ENCODE assay signal across 10 mouse cellular contexts in the genomic region with DNA sequence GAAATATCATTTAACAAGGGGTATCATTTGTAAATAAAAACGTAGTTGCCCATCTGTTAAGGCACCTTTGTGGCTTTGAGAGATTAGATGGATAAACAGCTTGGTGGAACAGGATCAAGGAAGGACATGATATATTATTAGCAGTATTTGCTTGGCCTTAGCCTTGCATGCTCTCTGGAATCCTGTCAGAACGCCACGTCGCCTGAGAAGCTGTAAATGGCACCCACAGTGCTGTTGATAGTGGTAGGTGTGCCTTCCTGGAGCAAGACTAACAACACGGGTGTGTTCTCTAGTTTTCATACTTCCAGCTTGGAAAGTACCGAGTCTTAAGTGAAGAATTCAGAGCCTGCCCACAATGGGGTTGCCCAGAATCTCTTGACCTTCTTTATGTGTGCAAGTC. TPM values are rescaled to one million over a fixed set of nuclear protein-coding genes. Genes with fewer than 3 reads are reported as not detected.
A peak's percentile ranks its signal among the peaks of the same experiment; 100 is the strongest.
DNase-seq lines count a peak whose midpoint lies in the region; ATAC-seq and TF ChIP-seq lines count a peak whose summit lies in the region.
"Had no signal": no experiment of that assay in that cellular context is flagged by ENCODE, and none has a peak within 500 bp of the region (broad histone marks: within the 10 kb centered on the region; RNA-seq: fewer than 3 reads in every experiment).

No protein-coding gene starts in this region.

- no peaks in the 10 kb centered on the region for H3K9me3 ChIP-seq in megakaryocyte, embryonic 14.5 days
- no peaks in the 10 kb centered on the region for H3K9me3 ChIP-seq in heart, postnatal 0 days (replicated peaks; ENCODE audit: control insufficient read depth, low read length)
- H3K9me3 ChIP-seq in stomach, embryonic 14.5 days (ENCODE audit: control insufficient read depth, low read depth, low read length): no peaks in the 10 kb centered on the region
- H3K9me3 ChIP-seq: neural tube, embryonic 12.5 days had no signal

- peaks cover 21% of the 10 kb centered on the region for H3K4me1 ChIP-seq in megakaryocyte, embryonic 14.5 days
- H3K4me1 ChIP-seq in heart, postnatal 0 days (ENCODE audit: control insufficient read depth, insufficient read depth): peaks cover 16% of the 10 kb centered on the region
- peaks cover 11% of the 10 kb centered on the region; the same call in 1 of the 2 replicates for H3K4me1 ChIP-seq in stomach, embryonic 14.5 days (ENCODE audit: control insufficient read depth, insufficient read depth, low read length)

- H3K27ac ChIP-seq in heart, postnatal 0 days (ENCODE audit: low read depth): peak overlapping the region; percentile 95
- H3K27ac ChIP-seq in stomach, embryonic 14.5 days (ENCODE audit: low read length): no peak overlapping the region

- TF ChIP-seq EP300 in heart, postnatal 0 days (IDR thresholded peaks at IDR 0.05; ENCODE audit: low read depth): no peak

- H3K9ac ChIP-seq in heart, postnatal 0 days (replicated peaks; ENCODE audit: low read depth, low read length): peak overlapping the region; percentile 64; the same call in 1 of the 2 replicates
- no peak overlapping the region for H3K9ac ChIP-seq in stomach, embryonic 14.5 days (replicated peaks; ENCODE audit: low read depth, low read length)

- no peak for ATAC-seq in megakaryocyte, adult 5-6 weeks (ENCODE audit: poor library complexity, severe bottlenecking)
- no peak for ATAC-seq in heart, postnatal 0 days (ENCODE audit: insufficient read depth, low read depth)
- no peak for ATAC-seq in stomach, embryonic 14.5 days (ENCODE audit: insufficient number of reproducible peaks, insufficient read depth, low FRiP score, low read depth)
- ATAC-seq in activated CD4-positive, CD25-positive, alpha-beta regulatory T cell, adult 4 months: no peak

- H3K27me3 ChIP-seq in megakaryocyte, embryonic 14.5 days (replicated peaks): no peaks in the 10 kb centered on the region
- H3K27me3 ChIP-seq in heart, postnatal 0 days (ENCODE audit: control insufficient read depth, insufficient read depth, low read length): no peaks in the 10 kb centered on the region
- H3K27me3 ChIP-seq in stomach, embryonic 14.5 days (ENCODE audit: control insufficient read depth, insufficient read depth, low read length): no peaks in the 10 kb centered on the region
- H3K27me3 ChIP-seq: neural tube, embryonic 12.5 days had no signal

- H3K4me3 ChIP-seq in megakaryocyte, embryonic 14.5 days (replicated peaks): peak overlapping the region; percentile 50
- peak overlapping the region; percentile 92; the same call in 1 of the 2 replicates for H3K4me3 ChIP-seq in heart, postnatal 0 days (ENCODE audit: low read depth, low read length)
- no peak overlapping the region for H3K4me3 ChIP-seq in stomach, embryonic 14.5 days (ENCODE audit: low read depth, low read length)

- peak overlapping the region; percentile 63 for H3K4me2 ChIP-seq in heart, postnatal 0 days (ENCODE audit: low read depth, low read length)
- H3K4me2 ChIP-seq in stomach, embryonic 14.5 days (replicated peaks; ENCODE audit: low read depth, low read length): peak overlapping the region; percentile 66; the same call in 1 of the 2 replicates

- 30% methylated on average over 6 of the region's 6 CpGs for WGBS in heart, postnatal 0 days
- WGBS in stomach, embryonic 14.5 days: 41% methylated on average over 6 of the region's 6 CpGs

- H3K36me3 ChIP-seq in megakaryocyte, embryonic 14.5 days (replicated peaks; ENCODE audit: low read length): no peaks in the 10 kb centered on the region
- no peaks in the 10 kb centered on the region for H3K36me3 ChIP-seq in heart, postnatal 0 days (replicated peaks; ENCODE audit: control insufficient read depth, insufficient read depth, low read length)
- no peaks in the 10 kb centered on the region for H3K36me3 ChIP-seq in stomach, embryonic 14.5 days (ENCODE audit: control insufficient read depth, insufficient read depth, low read length)
- H3K36me3 ChIP-seq: neural tube, embryonic 12.5 days had no signal

- no peak for TF ChIP-seq CTCF in heart, postnatal 0 days (IDR thresholded peaks at IDR 0.05; ENCODE audit: low read depth)

- peak; percentile 33 for DNase-seq in heart, postnatal 0 days (ENCODE audit: low spot score)
- peak; percentile 44 for DNase-seq in liver
- no peak for DNase-seq in urinary bladder, postnatal 25 days (ENCODE audit: low spot score)
- DNase-seq: thymus, postnatal 4 days had no signal

RNA-seq across cellular contexts. Expression of gene Uap1, which starts 1.1 kb away (rescaled TPM):
- 0.74 and 2.3 TPM in 2 replicates for polyA plus RNA-seq in megakaryocyte, embryonic 14.5 days (2012; ENCODE audit: insufficient read depth, low replicate concordance)
- total RNA-seq in megakaryocyte, adult 5-6 weeks (2015): 57.7 and 66.6 TPM in 2 replicates
- 58.5 and 79.1 TPM in 2 replicates for total RNA-seq in megakaryocyte, adult 5-6 weeks (2017)
- total RNA-seq in heart, postnatal 0 days (2014; rRNA removed; ENCODE audit: low replicate concordance): 23.0 and 26.1 TPM in 2 replicates
- 40.2 and 42.3 TPM in 2 replicates for polyA plus RNA-seq in heart, postnatal 0 days (2015; fragmentation: Nextera tagmentation; extraction: Ambion mirVana)
- 48.1 and 53.4 TPM in 2 replicates for polyA plus RNA-seq in stomach, embryonic 14.5 days (2014; fragmentation: Nextera tagmentation; extraction: Ambion mirVana)
- polyA plus RNA-seq in activated CD4-positive, CD25-positive, alpha-beta regulatory T cell, adult 4 months (2017; shearing (Covaris generic)): 10 to 100 TPM; 17.0 to 17.3 TPM

RNA-seq across cellular contexts. Expression of gene Uhmk1, which starts 39.3 kb away (rescaled TPM):
- 0.74 and 1.1 TPM in 2 replicates for polyA plus RNA-seq in megakaryocyte, embryonic 14.5 days (2012; ENCODE audit: insufficient read depth, low replicate concordance)
- 43.0 and 50.9 TPM in 2 replicates for total RNA-seq in megakaryocyte, adult 5-6 weeks (2015)
- total RNA-seq in megakaryocyte, adult 5-6 weeks (2017): 48.3 and 55.7 TPM in 2 replicates
- 10.4 and 11.2 TPM in 2 replicates for total RNA-seq in heart, postnatal 0 days (2014; rRNA removed; ENCODE audit: low replicate concordance)
- 2.1 and 2.6 TPM in 2 replicates for polyA plus RNA-seq in heart, postnatal 0 days (2015; fragmentation: Nextera tagmentation; extraction: Ambion mirVana)
- 10.0 and 12.2 TPM in 2 replicates for polyA plus RNA-seq in stomach, embryonic 14.5 days (2014; fragmentation: Nextera tagmentation; extraction: Ambion mirVana)
- 10 to 100 TPM; 13.8 to 13.9 TPM for polyA plus RNA-seq in activated CD4-positive, CD25-positive, alpha-beta regulatory T cell, adult 4 months (2017; shearing (Covaris generic))

RNA-seq across cellular contexts. Expression of gene Sh2d1b2, which starts 56.7 kb away (rescaled TPM):
- polyA plus RNA-seq in megakaryocyte, embryonic 14.5 days (2012; ENCODE audit: insufficient read depth, low replicate concordance): not detected in 2 replicates
- total RNA-seq in megakaryocyte, adult 5-6 weeks (2015): 0.57 TPM in 1 of 2 replicates, not detected in the other
- total RNA-seq in megakaryocyte, adult 5-6 weeks (2017): not detected in 2 replicates
- total RNA-seq in heart, postnatal 0 days (2014; rRNA removed; ENCODE audit: low replicate concordance): not detected in 2 replicates
- polyA plus RNA-seq in heart, postnatal 0 days (2015; fragmentation: Nextera tagmentation; extraction: Ambion mirVana): not detected in 2 replicates
- polyA plus RNA-seq in stomach, embryonic 14.5 days (2014; fragmentation: Nextera tagmentation; extraction: Ambion mirVana): 0.10 TPM in 1 of 2 replicates, not detected in the other
- polyA plus RNA-seq in activated CD4-positive, CD25-positive, alpha-beta regulatory T cell, adult 4 months (2017; shearing (Covaris generic)): not detected
- total RNA-seq: layer of hippocampus, postnatal 10 days had no signal
- polyA plus RNA-seq: neural tube, embryonic 12.5 days had no signal
